Mouse (Mus musculus) neural tube, embryonic 11.5 days (tissue): Measurements from ENCODE around the gene Rfx8. TPM values are rescaled to one million over a fixed set of nuclear protein-coding genes. Genes with fewer than 3 reads are reported as not detected.

Experiments used
- ATAC-seq: fragments of 200-750 bp; cut with Nextera tagmentation; 2 replicates; pipeline ENCODE4 v1.8.0; 2017; ENCODE audit warnings: moderate number of reproducible peaks, mild to moderate bottlenecking, moderate TSS enrichment, moderate library complexity; ENCODE audit not compliant: insufficient read depth, low FRiP score, low TSS enrichment
- DNase-seq: peaks from one replicate; pipeline ENCODE4 v3.0.0-alpha.2; 2015; ENCODE audit warnings: low spot score
- H3K27ac ChIP-seq: fragments of 300-500 bp; sonication (generic); 2 replicates; pipeline ENCODE4 v1.5.1; 2014; ENCODE audit warnings: low read depth, mild to moderate bottlenecking, low read length
- H3K27me3 ChIP-seq: fragments of 300-500 bp; sonication (generic); 2 replicates; pipeline ENCODE4 v1.6.1; 2014; ENCODE audit warnings: mild to moderate bottlenecking, low read length, mixed read lengths; ENCODE audit not compliant: control insufficient read depth, insufficient read depth
- H3K36me3 ChIP-seq: fragments of 300-500 bp; sonication (generic); 2 replicates; pipeline ENCODE4 v1.6.1; 2014; ENCODE audit warnings: mild to moderate bottlenecking, low read length, moderate library complexity, mixed read lengths; ENCODE audit not compliant: control insufficient read depth, insufficient read depth
- H3K4me1 ChIP-seq: fragments of 300-500 bp; sonication (generic); 2 replicates; pipeline ENCODE4 v1.6.1; 2014; ENCODE audit warnings: low read length, mixed read lengths; ENCODE audit not compliant: control insufficient read depth, insufficient read depth
- H3K4me2 ChIP-seq: fragments of 300-500 bp; sonication (generic); 2 replicates; pipeline ENCODE4 v1.6.1; 2014; ENCODE audit warnings: low read depth, mild to moderate bottlenecking, moderate library complexity
- H3K4me3 ChIP-seq: fragments of 300-500 bp; sonication (generic); 2 replicates; pipeline ENCODE4 v1.5.1; 2014; ENCODE audit warnings: low read depth, low read length
- H3K9ac ChIP-seq: fragments of 300-500 bp; sonication (generic); 2 replicates; pipeline ENCODE4 v1.6.1; 2014; ENCODE audit warnings: mild to moderate bottlenecking, low read length
- H3K9me3 ChIP-seq: fragments of 300-500 bp; sonication (generic); 2 replicates; pipeline ENCODE4 v1.6.1; 2016; ENCODE audit warnings: low read length; ENCODE audit not compliant: control insufficient read depth
- WGBS: fragments of 180-500 bp; shearing (Covaris S2); extraction: QIAGEN DNeasy Blood & Tissue Kit; methylation state at CpG from one replicate; pipeline ENCODE4 v1.1.7; 2014; 5-methylcytosine and 5-hydroxymethylcytosine counted together
- polyA plus RNA-seq: library from polyadenylated mRNA; unstranded; fragments of >200 nt; fragmentation: Nextera tagmentation; extraction: Ambion mirVana; gene quantifications from 2 replicates; pipeline ENCODE4 v1.2.1, GENCODE M21; 2014

Rfx8 gene
- polyA plus RNA-seq, 1 experiment from 2014 or later = 0.15 TPM

DNA sequence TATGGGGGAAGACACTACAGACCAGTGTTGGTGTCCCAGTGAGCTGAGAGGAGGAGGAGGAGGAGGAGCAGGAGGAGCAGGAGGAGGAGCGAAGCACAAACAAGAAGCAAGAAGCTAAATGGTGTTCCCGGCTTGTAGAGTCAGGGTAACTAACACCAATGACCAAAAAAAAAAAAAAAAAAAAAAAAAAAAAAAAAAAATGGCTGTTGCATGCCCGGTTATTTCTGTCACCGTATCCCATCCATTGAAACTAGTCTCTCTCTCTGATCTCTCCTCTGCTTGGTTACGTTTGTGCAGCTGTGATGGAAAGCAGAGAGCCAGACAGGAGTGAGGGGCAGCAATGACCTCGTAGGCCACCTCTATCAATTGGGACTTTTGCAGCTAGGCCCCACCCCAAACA is 105.3 kb downstream of the Rfx8 start:
- DNase-seq (no peak), ATAC-seq (no peak)
- no peaks in the 10 kb centered on the region for H3K4me1 ChIP-seq
- no peaks in the 10 kb centered on the region for H3K27me3 ChIP-seq
- H3K4me3 ChIP-seq = no peak overlapping the region
- no peak overlapping the region for H3K27ac ChIP-seq
- no peaks in the 10 kb centered on the region for H3K9me3 ChIP-seq
- WGBS = 66% methylated on average over 6 of the region's 6 CpGs
- no peaks in the 10 kb centered on the region for H3K36me3 ChIP-seq
- H3K9ac ChIP-seq = no peak overlapping the region
- H3K4me2 ChIP-seq = no peak overlapping the region

Other genes starting within 250 kb of the Rfx8 start
- gene Tbc1d8, start 242.2 kb downstream of the Rfx8 start, polyA plus RNA-seq = 6.4 and 7.3 TPM in 2 replicates
- 29.9 and 33.5 TPM in 2 replicates for gene Cnot11, start 186.0 kb downstream of the Rfx8 start, polyA plus RNA-seq
- gene Rnf149, start 143.6 kb downstream of the Rfx8 start, polyA plus RNA-seq = 29.0 and 29.1 TPM in 2 replicates
- 0.82 and 1.2 TPM in 2 replicates for gene Creg2, start 69.5 kb downstream of the Rfx8 start, polyA plus RNA-seq
- gene Gm3646, start 84.3 kb upstream of the Rfx8 start, polyA plus RNA-seq = not detected in 2 replicates
- 39.4 and 41.0 TPM in 2 replicates for gene Map4k4, start 179.9 kb upstream of the Rfx8 start, polyA plus RNA-seq